Mouse (Mus musculus) adrenal gland, postnatal 4 days (tissue): ENCODE results near the gene Cyp4f39. TPM values are rescaled to one million over a fixed set of nuclear protein-coding genes. Genes with fewer than 3 reads are reported as not detected.
"Not testable (repeated sequence)": the region's sequence is repeated elsewhere in the genome, so short reads cannot be mapped to it uniquely, and the experiment has no call there.

Experiments used
- DNase-seq, 2 experiments: peaks; one replicate each; pipeline ENCODE4 v3.0.0; 2021 to 2022; ENCODE audit warnings: low spot score in 2 of 2, mixed read lengths in 2 of 2
- total RNA-seq, 2 experiments: library from RNA; stranded (reverse); gene quantifications; 2 replicates each; pipeline ENCODE4 v1.2.3; 2021

Cyp4f39 gene
- total RNA-seq, 2 experiments from 2014 or later = 0.67 TPM; not detected in 1

DNA sequence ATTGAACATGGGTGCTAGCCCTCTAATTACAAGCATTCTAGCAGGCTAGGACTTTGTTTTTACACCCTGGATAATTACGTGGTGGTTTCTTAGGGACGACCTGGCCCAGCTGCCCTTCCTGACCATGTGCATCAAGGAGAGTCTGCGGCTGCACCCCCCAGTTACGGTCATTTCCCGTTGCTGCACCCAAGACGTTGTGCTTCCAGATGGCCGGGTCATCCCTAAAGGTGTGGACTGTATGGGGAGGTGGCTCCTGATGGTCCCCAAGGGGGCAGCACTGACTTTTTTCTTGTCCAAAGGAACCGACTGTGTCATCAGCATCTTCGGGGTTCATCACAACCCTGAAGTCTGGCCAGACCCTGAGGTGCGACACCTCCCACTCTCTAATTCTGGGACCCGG, 75.2 kb downstream of the Cyp4f39 start:
- DNase-seq = no peak

DNA sequence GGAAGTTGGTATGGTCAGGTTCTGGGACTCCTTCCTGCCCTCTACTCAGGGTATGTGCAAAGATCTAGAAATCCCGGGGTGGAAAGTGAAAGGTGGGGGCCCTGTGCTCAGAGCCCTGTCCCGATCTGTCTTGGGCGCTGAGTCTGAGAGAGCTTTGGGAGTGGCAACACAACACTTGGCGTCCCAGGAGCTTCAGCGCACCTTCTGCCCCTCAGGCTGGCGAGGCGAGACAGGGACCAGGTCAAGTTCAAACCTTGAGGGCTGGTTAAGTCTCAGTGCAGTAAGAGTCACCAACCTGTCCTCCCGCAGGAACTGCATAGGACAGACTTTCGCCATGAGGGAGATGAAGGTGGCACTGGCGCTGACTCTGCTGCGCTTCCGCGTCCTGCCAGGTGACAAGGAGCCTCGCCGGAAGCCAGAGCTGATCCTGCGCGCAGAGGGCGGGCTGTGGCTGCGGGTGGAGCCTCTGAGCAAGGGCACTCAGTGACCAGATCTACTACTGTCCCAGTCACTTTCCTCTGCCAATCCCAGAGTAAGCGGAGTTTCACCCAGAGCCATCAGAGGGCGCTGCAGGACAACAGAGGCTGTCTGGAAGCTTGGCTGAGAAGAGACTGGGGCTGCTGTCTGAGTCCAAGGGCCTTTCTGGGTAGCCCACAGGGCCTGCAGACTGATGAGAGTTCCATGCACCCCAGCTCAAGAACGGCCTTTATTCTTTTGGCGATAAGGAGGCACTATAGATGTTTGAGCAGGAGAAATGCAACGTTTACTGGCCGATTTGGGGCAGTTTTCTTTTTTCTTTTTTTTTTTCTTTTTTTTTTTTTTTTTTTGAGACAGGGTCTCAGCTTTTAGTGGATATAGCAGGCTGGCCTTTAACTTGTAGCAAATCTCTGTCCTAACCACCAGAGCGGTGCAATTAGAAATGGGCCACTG, 76.2 kb downstream of the Cyp4f39 start:
- DNase-seq = peak; percentile 72 to 88

DNA sequence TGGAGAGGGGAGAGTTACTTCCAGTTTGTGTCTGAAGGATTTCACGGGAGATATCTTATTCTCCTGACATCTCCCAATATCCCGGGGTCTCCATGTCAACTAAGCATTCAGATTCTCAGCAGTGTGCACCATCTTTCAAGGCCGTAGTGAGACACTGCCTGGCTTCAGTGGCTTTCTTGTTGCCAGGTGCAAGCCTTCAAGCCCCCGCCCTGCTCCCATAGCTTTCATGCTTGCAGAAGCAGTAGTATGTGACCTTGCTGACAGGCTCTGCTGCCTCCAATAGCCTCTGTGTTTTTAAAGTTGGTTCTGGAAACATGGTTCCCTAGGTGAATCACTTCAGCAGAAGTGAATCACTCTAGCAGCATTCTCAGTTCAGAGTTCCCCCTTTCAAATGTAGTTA, 79.8 kb downstream of the Cyp4f39 start:
- not testable (repeated sequence) for DNase-seq

DNA sequence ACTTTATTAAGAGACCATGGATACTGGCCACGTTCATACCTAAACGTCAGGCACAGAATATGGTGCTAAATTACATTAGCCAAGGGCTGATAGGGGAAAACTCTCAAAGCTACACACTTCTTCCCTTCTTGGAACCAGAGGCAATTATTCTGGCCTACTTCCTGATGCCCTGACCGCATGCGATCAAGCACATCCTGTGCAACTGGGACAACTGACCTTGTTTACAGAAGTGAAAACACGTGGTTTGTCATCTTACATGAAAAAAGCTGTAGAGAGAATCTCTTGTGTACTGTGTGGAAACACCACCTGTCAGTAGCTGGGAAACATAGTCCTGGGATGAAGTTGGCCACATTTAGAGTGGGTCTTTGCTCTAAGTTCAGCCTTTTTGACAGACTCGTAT, 81.5 kb downstream of the Cyp4f39 start:
- DNase-seq = no peak

DNA sequence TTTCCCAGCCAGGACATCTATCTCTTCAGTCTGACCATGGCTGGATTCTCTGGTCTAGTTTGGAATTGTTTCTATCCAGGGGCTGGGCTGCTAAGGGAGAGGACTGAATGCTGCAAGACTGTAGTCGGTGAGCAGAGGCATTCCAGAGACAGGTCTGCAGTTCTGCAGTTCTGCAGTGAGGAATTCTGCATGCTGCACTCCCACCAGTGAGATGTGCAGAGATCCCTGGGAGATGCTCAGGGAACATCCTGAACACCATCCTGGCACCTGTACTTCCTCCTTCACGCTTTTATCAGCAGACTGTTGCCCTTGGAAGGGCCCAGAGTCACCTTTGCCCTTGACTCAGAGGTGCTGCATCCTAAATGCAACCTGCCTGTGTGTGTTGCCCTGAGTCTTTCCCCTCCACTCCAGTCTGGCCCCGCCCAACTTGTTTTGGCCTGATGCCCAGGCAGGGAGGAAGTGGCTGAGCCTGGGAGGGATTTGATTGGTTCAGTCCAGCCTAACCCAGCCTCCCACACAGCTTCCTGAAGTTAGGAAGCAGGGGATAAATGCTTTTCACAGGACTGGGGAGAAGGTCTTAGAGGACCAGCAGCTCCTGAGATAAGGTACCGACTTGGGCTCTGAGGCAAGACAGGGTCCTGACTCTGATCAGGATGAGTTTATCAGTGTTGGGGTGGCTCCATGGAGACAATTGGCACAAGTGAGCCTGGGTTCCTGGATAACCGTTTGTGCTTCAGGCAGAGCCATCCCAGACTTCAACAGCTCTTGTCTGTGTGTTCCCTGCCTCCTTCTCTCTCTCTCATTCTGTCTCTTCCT, 83.7 kb downstream of the Cyp4f39 start, which contains the start of gene Cyp4f16:
Gene Cyp4f16 (plus strand): TSS at position 508 of the 816 bp plus-strand sequence.
- DNase-seq = peak; percentile 71 to 88

DNA sequence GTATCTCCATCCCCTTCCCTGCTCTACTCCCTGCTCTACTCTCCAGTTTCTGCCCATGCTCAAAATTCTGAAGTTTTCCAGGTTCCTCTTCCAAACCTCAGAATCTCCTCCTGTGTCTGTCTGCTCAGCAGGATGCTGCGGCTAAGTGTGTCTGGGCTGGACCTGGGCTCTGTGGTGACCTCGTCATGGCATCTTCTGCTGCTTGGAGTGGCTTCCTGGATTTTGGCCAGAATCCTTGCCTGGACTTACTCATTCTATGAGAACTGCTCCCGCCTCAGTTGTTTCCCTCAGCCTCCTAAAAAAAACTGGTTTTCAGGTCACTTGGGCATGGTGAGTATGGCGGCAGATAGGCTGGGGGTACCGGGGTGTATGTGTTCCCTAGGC, 84.3 kb downstream of the Cyp4f39 start:
- no peak for DNase-seq

Other genes with a start within 250 kb of the Cyp4f39 start
- gene Brd4, start 168.0 kb upstream of the Cyp4f39 start, total RNA-seq = 100 to 1,000 TPM; 119 to 139 TPM
- 100 to 1,000 TPM; 129 to 130 TPM for gene Akap8, start 131.5 kb upstream of the Cyp4f39 start, total RNA-seq
- gene Akap8l, start 102.1 kb upstream of the Cyp4f39 start, total RNA-seq = 100 to 1,000 TPM; 157 to 160 TPM
- 10 to 100 TPM; 66.5 to 71.9 TPM for gene Wiz, start 63.3 kb upstream of the Cyp4f39 start, total RNA-seq
- 1 to 10 TPM in 1 of 2 experiments, under 1 TPM in 1; 0.96 to 1.5 TPM for gene Rasal3, start 49.1 kb upstream of the Cyp4f39 start, total RNA-seq
- 10 to 100 TPM in 1 of 2 experiments, under 1 TPM in 1; 0.31 to 10.5 TPM for gene Pglyrp2, start 28.6 kb upstream of the Cyp4f39 start, total RNA-seq
- gene Cyp4f17, start 53.3 kb downstream of the Cyp4f39 start, total RNA-seq = 10 to 100 TPM in 1 of 2 experiments, 1 to 10 TPM in 1; 9.8 to 12.7 TPM
- gene Cyp4f16, start 83.8 kb downstream of the Cyp4f39 start, total RNA-seq = 10 to 100 TPM; 26.0 to 27.6 TPM
- gene Cyp4f37, start 168.6 kb downstream of the Cyp4f39 start, total RNA-seq = not detected
- gene Cyp4f40, start 206.2 kb downstream of the Cyp4f39 start, total RNA-seq = not detected
- 1 to 10 TPM; 3.6 to 7.7 TPM for gene Cyp4f15, start 232.9 kb downstream of the Cyp4f39 start, total RNA-seq